Mouse (Mus musculus) T-helper 1 cell (primary cell): Measurements from ENCODE around the gene Mrgpre.

Source experiments
- in situ Hi-C: fragments of 300-600 bp; cut with MboI, MseI; formaldehyde crosslinking; loops from one replicate; pipeline ENCODE4 v1.15.1; 2025; ENCODE audit warnings: high pct_unique_total_duplicates

Gene Mrgpre

DNA sequence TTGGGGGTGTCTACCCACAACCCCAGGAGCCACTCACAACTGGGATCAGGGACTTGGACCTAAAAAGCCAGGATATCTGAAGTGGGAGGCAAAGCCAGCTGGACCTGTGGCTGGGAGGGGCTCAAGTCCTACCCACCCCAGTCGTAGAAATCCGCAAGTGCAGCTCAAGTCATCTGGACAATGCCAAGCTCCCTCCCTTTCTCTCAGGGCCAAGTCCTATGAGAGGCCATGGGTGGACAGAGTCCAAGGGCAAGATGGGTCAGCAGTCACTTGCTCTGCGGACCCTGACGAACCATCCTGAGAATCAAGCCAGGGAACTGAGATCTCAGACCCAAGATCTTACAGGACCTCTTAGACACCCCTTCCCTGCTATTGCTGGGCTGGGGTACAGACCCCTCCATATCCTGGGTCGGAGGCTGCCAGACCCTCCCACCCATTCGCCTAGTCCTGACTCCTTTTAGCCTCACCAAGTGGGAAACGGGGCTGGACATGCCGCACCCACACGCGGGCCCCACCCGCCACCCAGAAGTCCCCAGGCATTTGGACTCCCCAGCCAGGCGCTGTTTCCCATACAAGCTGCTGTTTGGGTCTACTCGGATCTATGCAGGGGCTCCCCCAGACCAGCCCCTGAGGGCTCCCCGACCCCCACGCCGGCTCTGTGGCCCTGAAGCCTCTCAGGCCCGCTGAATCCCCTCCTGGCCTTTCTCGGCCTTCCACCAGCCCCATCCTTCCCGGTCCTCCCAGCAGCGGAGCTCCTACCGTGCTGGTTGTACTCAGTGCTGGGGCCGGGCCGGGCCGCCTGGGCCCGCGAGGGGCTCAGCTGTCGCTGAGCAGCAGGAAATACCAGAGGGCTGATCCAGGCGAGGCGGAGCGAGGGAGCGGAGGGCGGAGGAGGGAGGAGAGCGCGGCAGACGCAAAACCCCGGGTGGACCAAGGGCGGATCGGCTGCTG is 44.5 kb downstream of the Mrgpre start:
- in situ Hi-C loops = no loop called here

DNA sequence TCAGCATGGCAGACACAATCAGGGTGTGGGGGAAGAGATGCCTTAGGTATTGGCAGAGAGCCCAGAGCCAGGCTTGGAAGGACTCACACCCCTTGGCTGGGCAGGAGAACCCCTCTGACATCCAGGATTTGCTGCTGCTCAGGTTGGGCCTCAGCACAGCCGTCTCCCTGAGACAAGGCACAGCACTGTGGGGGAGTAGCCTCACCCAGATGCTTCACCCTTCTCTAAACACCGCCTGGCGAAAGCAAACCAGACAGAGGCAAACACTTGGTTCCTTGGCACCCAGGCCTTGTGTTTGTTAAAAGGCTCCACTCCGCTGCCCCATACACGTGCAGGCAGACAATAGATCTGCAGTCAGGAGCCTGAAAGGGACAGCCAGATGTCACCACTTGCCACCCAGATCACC is 45.7 kb downstream of the Mrgpre start:
- in situ Hi-C loops = no loop called here

DNA sequence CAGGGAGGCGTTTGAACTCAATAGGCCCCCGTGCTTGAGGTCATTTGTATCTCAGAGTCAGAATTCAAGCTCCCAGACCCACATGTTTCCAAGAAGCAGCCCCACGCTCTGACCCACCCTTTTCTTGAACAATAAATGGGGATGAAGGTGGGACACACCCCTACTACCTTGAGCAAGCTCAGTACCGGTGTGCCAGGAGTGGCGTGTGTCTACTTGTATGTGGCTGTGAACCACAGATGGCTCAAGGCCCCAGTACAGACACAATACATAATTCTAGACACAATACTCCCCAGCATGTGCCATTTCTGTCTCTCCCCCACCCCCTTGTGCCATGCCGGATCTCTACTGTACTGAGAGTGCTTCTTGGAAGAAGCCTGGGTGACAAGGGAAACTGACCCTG is 46.1 kb downstream of the Mrgpre start:
- in situ Hi-C loops = no loop called here

DNA sequence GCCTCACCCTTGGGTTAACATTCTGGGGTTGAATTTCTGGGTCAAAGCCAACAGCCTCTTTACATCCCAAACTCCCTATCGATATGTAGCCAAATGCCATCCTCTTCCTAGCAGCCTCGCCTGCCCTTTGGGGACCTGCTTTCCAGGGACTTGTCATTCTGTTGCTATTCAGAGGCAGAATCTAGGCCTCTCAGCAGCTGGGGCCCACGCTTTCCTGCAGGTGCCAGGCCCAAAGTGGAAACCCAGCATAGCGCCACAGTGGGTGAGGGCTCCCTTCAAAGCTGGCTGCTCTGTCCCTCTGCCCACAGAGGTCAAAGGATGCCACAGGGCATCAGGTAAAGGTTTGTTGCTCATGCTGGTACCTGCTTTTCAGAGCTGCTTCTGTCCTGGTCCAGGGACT is 50.6 kb downstream of the Mrgpre start:
- in situ Hi-C loops = no loop called here

DNA sequence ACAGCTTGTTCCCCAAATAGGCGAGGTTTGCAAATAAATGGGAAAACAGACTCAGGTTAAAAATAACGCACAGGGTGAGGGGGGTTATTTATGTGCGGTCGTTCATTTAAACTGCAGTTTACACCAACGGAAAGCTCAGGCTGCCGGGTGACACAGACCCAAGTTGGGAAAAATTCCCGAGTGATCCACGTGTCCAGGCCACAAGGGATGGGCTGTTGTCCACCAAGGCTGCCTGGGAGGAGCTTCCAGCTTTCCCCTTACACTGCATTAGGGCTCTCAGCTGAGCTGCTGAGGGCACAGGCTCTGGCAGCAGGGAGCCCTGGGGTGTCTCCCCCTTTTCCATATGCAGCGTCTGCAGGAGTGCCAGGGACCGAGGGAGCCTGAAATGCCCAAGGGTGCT is 54.4 kb downstream of the Mrgpre start:
- in situ Hi-C loops = no loop called here
